Mouse (Mus musculus) gastrocnemius, postnatal 4 days (tissue): ENCODE measurements around the gene Tceanc. TPM values are rescaled to one million over a fixed set of nuclear protein-coding genes. Genes with fewer than 3 reads are reported as not detected.
A peak's percentile ranks its signal among the peaks of the same experiment; 100 is the strongest.
"Not testable (repeated sequence)": the region's sequence is repeated elsewhere in the genome, so short reads cannot be mapped to it uniquely, and the experiment has no call there.

Experiments used
- DNase-seq, 2 experiments: peaks; one replicate each; pipeline ENCODE4 v3.0.0; 2021 to 2022; ENCODE audit warnings: low spot score in 2 of 2, mixed read lengths in 2 of 2
- long read RNA-seq, 2 experiments: library from polyadenylated mRNA; stranded (forward); transcript quantifications; one replicate each; pipeline ENCODE4 v2.0.0; 2021
- total RNA-seq, 2 experiments: library from RNA; stranded (reverse); gene quantifications; 2 replicates each; pipeline ENCODE4 v1.2.3; 2021

The Tceanc gene
- total RNA-seq, result 1 to 10 TPM; 8.5 to 8.7 TPM
- long read RNA-seq, experiment 1, full-length matches to known transcripts, result 8 of 9 reads
- long read RNA-seq, experiment 1, partial matches to known transcripts, result 0 of 9 reads
- long read RNA-seq, experiment 1, other reads (novel, unspliced or antisense), result 1 of 9 reads
- long read RNA-seq, experiment 2, full-length matches to known transcripts, result 13 of 14 reads
- long read RNA-seq, experiment 2, partial matches to known transcripts, result 1 of 14 reads
- long read RNA-seq, experiment 2, other reads (novel, unspliced or antisense), result 0 of 14 reads

GRCm38 (mm10) chrX:166518345-166518744 is at the start of gene Tceanc:
TSS of gene Tceanc (minus strand) at chrX:166518567.
- peak in 1 of 2 experiments; percentile 12 for DNase-seq

- no peak for DNase-seq
Measured at GRCm38 (mm10) chrX:166565983-166566382, 47.6 kb upstream of the Tceanc start.

- no peak for DNase-seq
Measured at GRCm38 (mm10) chrX:166565401-166565800, 47.0 kb upstream of the Tceanc start.

GRCm38 (mm10) chrX:166564900-166565299 is 46.5 kb upstream of the Tceanc start:
- DNase-seq, result no peak

- peak in 1 of 2 experiments; percentile 8 for DNase-seq
Measured at GRCm38 (mm10) chrX:166559333-166559732, 41.0 kb upstream of the Tceanc start.

- no peak for DNase-seq
Measured at GRCm38 (mm10) chrX:166552355-166552754, 34.0 kb upstream of the Tceanc start.

- no peak for DNase-seq
Measured at GRCm38 (mm10) chrX:166546495-166546894, 28.1 kb upstream of the Tceanc start.

- no peak for DNase-seq
Measured at GRCm38 (mm10) chrX:166535138-166535537, 16.8 kb upstream of the Tceanc start.

GRCm38 (mm10) chrX:166533432-166533831 is 15.1 kb upstream of the Tceanc start:
- no peak for DNase-seq

- no peak for DNase-seq
Measured at GRCm38 (mm10) chrX:166531671-166532070, 13.3 kb upstream of the Tceanc start.

- no peak for DNase-seq
Measured at GRCm38 (mm10) chrX:166528126-166528525, 9.8 kb upstream of the Tceanc start.

GRCm38 (mm10) chrX:166525637-166526315 is 7.4 kb upstream of the Tceanc start:
- DNase-seq, result no peak

GRCm38 (mm10) chrX:166520782-166521181 is 2.4 kb upstream of the Tceanc start:
- no peak for DNase-seq

- no peak for DNase-seq
Measured at GRCm38 (mm10) chrX:166516631-166517030, 1.7 kb downstream of the Tceanc start.

GRCm38 (mm10) chrX:166515923-166516322 is 2.4 kb downstream of the Tceanc start:
- no peak for DNase-seq

GRCm38 (mm10) chrX:166514035-166514434 is 4.3 kb downstream of the Tceanc start:
- not testable (repeated sequence) for DNase-seq

GRCm38 (mm10) chrX:166512071-166512470 is 6.3 kb downstream of the Tceanc start:
- DNase-seq, result no peak

- no peak for DNase-seq
Measured at GRCm38 (mm10) chrX:166511107-166511506, 7.3 kb downstream of the Tceanc start.

GRCm38 (mm10) chrX:166509761-166510738 is 8.3 kb downstream of the Tceanc start:
- DNase-seq, result peak; percentile 80 to 90

GRCm38 (mm10) chrX:166504421-166504820 is 13.9 kb downstream of the Tceanc start:
- DNase-seq, result no peak

GRCm38 (mm10) chrX:166499496-166500190 is 18.7 kb downstream of the Tceanc start:
- no peak for DNase-seq
